Mouse (Mus musculus) cerebellum, postnatal 14 days (tissue): ENCODE results near the gene Mrap2.

Experiments
- DNase-seq, 2 experiments: peaks; one replicate each; pipeline ENCODE4 v3.0.0; 2021; ENCODE audit warnings: mixed read lengths in 2 of 2

The Mrap2 gene

GRCm38 (mm10) chr9:87182231-87182630 lies 38.1 kb downstream of the Mrap2 start:
- DNase-seq, result no peak

- DNase-seq, result no peak
Observed at GRCm38 (mm10) chr9:87187336-87187735, 43.2 kb downstream of the Mrap2 start.

GRCm38 (mm10) chr9:87193721-87194120 lies 49.6 kb downstream of the Mrap2 start:
- no peak for DNase-seq

GRCm38 (mm10) chr9:87197277-87197676 lies 53.2 kb downstream of the Mrap2 start:
- no peak for DNase-seq

- DNase-seq, result peak; percentile 29 to 52
Observed at GRCm38 (mm10) chr9:87198036-87198435, 53.9 kb downstream of the Mrap2 start.

- DNase-seq, result no peak
Observed at GRCm38 (mm10) chr9:87200426-87200825, 56.3 kb downstream of the Mrap2 start.

GRCm38 (mm10) chr9:87200919-87201318 lies 56.8 kb downstream of the Mrap2 start:
- DNase-seq, result no peak

GRCm38 (mm10) chr9:87202431-87202830 lies 58.3 kb downstream of the Mrap2 start:
- DNase-seq, result no peak

GRCm38 (mm10) chr9:87210830-87211339 lies 66.8 kb downstream of the Mrap2 start:
- DNase-seq, result no peak

- DNase-seq, result no peak
Observed at GRCm38 (mm10) chr9:87213204-87213603, 69.1 kb downstream of the Mrap2 start.
